Mouse (Mus musculus) gastrocnemius, postnatal 25 days (tissue): Measurements from ENCODE around the gene Ints1. TPM values are rescaled to one million over a fixed set of nuclear protein-coding genes. Genes with fewer than 3 reads are reported as not detected.

ENCODE experiments used
- DNase-seq: peaks from one replicate; pipeline ENCODE4 v3.0.0; 2022
- long read RNA-seq, 2 experiments: library from polyadenylated mRNA; stranded (forward); transcript quantifications; one replicate each; pipeline ENCODE4 v2.0.0; 2021
- total RNA-seq, 2 experiments: library from RNA; stranded (reverse); gene quantifications; 1 replicate in 1 of 2; 2 replicates in 1 of 2; pipeline ENCODE4 v1.2.3; 2021

Gene Ints1
- total RNA-seq, result 10 to 100 TPM; 25.6 to 32.1 TPM
- long read RNA-seq, experiment 1, full-length matches to known transcripts, result 1 of 9 reads
- long read RNA-seq, experiment 1, partial matches to known transcripts, result 7 of 9 reads
- long read RNA-seq, experiment 1, other reads (novel, unspliced or antisense), result 1 of 9 reads
- long read RNA-seq, experiment 2, partial matches to known transcripts, result 10 of 12 reads
- long read RNA-seq, experiment 2, other reads (novel, unspliced or antisense), result 2 of 12 reads

- DNase-seq, result peak; percentile 89
Observed at GRCm38 (mm10) chr5:139775216-139775926, at the start of gene Ints1. TSS of gene Ints1 (minus strand) at chr5:139775674.

GRCm38 (mm10) chr5:139824531-139824930 lies 49.1 kb upstream of the Ints1 start:
- DNase-seq, result no peak

GRCm38 (mm10) chr5:139821466-139822459 lies 46.3 kb upstream of the Ints1 start:
- DNase-seq, result no peak

- no peak for DNase-seq
Observed at GRCm38 (mm10) chr5:139819538-139820181, 44.2 kb upstream of the Ints1 start, which contains the start of gene Tmem184a. TSS of gene Tmem184a (minus strand) at chr5:139819917.

- no peak for DNase-seq
Observed at GRCm38 (mm10) chr5:139818801-139819200, 43.3 kb upstream of the Ints1 start.

- DNase-seq, result no peak
Observed at GRCm38 (mm10) chr5:139818056-139818455, 42.6 kb upstream of the Ints1 start.

- DNase-seq, result no peak
Observed at GRCm38 (mm10) chr5:139817292-139817691, 41.8 kb upstream of the Ints1 start.

- DNase-seq, result no peak
Observed at GRCm38 (mm10) chr5:139816445-139816844, 41.0 kb upstream of the Ints1 start.

GRCm38 (mm10) chr5:139815964-139816363 lies 40.5 kb upstream of the Ints1 start:
- no peak for DNase-seq

- no peak for DNase-seq
Observed at GRCm38 (mm10) chr5:139813963-139814381, 38.5 kb upstream of the Ints1 start.

- no peak for DNase-seq
Observed at GRCm38 (mm10) chr5:139813126-139813490, 37.6 kb upstream of the Ints1 start.

GRCm38 (mm10) chr5:139812398-139813125 lies 37.1 kb upstream of the Ints1 start:
- no peak for DNase-seq

- DNase-seq, result no peak
Observed at GRCm38 (mm10) chr5:139811677-139812397, 36.4 kb upstream of the Ints1 start.

- no peak for DNase-seq
Observed at GRCm38 (mm10) chr5:139809397-139809796, 33.9 kb upstream of the Ints1 start.

- no peak for DNase-seq
Observed at GRCm38 (mm10) chr5:139805924-139806323, 30.4 kb upstream of the Ints1 start.

- DNase-seq, result no peak
Observed at GRCm38 (mm10) chr5:139804573-139805111, 29.2 kb upstream of the Ints1 start.

- DNase-seq, result no peak
Observed at GRCm38 (mm10) chr5:139804107-139804551, 28.7 kb upstream of the Ints1 start.

GRCm38 (mm10) chr5:139803601-139804102 lies 28.2 kb upstream of the Ints1 start:
- no peak for DNase-seq

GRCm38 (mm10) chr5:139803165-139803564 lies 27.7 kb upstream of the Ints1 start:
- DNase-seq, result no peak

GRCm38 (mm10) chr5:139801880-139802279 lies 26.4 kb upstream of the Ints1 start:
- DNase-seq, result no peak
